Mouse (Mus musculus) hindbrain, embryonic 13.5 days (tissue): ENCODE measurements around the gene Tbcd. TPM values are rescaled to one million over a fixed set of nuclear protein-coding genes. Genes with fewer than 3 reads are reported as not detected.

Experiments used
- ATAC-seq: fragments of 200-750 bp; cut with Nextera tagmentation; 2 replicates; pipeline ENCODE4 v1.8.0; 2017; ENCODE audit warnings: moderate TSS enrichment; ENCODE audit not compliant: low FRiP score
- H3K27ac ChIP-seq: fragments of 300-500 bp; sonication (generic); 2 replicates; pipeline ENCODE4 v1.5.1; 2015; ENCODE audit warnings: inconsistent platforms, mild to moderate bottlenecking, moderate library complexity
- H3K27me3 ChIP-seq: fragments of 300-500 bp; sonication (generic); 2 replicates; pipeline ENCODE4 v1.6.1; 2015; ENCODE audit warnings: mild to moderate bottlenecking, inconsistent platforms
- H3K36me3 ChIP-seq: fragments of 300-500 bp; sonication (generic); 2 replicates; pipeline ENCODE4 v1.6.1; 2015; ENCODE audit warnings: mild to moderate bottlenecking, inconsistent platforms
- H3K4me1 ChIP-seq: fragments of 300-500 bp; sonication (generic); replicated peaks from 2 replicates; pipeline ENCODE4 v1.6.1; 2015; ENCODE audit warnings: inconsistent platforms
- H3K4me2 ChIP-seq: fragments of 300-500 bp; sonication (generic); 2 replicates; pipeline ENCODE4 v1.6.1; 2015; ENCODE audit warnings: inconsistent platforms, mild to moderate bottlenecking, moderate library complexity
- H3K4me3 ChIP-seq: fragments of 300-500 bp; sonication (generic); 2 replicates; pipeline ENCODE4 v1.5.1; 2015; ENCODE audit warnings: mild to moderate bottlenecking, inconsistent platforms
- H3K9ac ChIP-seq: fragments of 300-500 bp; sonication (generic); 2 replicates; pipeline ENCODE4 v1.6.1; 2015; ENCODE audit warnings: mild to moderate bottlenecking, inconsistent platforms
- H3K9me3 ChIP-seq: fragments of 300-500 bp; sonication (generic); 2 replicates; pipeline ENCODE4 v1.6.1; 2016; ENCODE audit warnings: inconsistent platforms
- WGBS: fragments of 180-500 bp; shearing (Covaris S2); methylation state at CpG from one replicate; pipeline ENCODE4 v1.1.7; 2015; 5-methylcytosine and 5-hydroxymethylcytosine counted together
- polyA plus RNA-seq: library from polyadenylated mRNA; unstranded; fragments of >200 nt; fragmentation: Nextera tagmentation; extraction: Ambion mirVana; gene quantifications from 2 replicates; pipeline ENCODE4 v1.2.1, GENCODE M21; 2015

Tbcd gene
- polyA plus RNA-seq, 1 experiment from 2014 or later, result 59.0 TPM

DNA sequence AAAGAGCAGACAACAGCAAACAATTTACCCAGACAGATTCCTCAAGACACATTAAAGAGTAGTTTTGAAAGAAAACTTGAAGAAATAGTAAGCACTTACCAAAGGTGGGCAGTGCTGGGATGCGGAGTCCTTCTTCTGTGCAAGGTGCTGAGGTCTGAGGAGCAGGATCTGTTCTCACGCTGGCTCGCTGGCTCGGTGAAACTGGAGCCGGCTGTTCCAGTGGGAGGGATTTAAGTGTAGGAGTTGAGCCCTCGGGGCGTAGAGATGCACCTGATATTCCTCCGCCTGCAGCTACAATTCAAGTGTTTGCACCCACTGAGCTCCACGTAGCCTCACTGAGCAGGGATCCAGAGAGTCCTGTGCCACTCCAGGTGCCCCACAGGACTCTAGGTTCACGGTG lies 67.4 kb downstream of the Tbcd start, which contains the start of gene Zfp750:
Zfp750 (minus strand) TSS at position 203 of the 400 bp plus-strand sequence.
- H3K9ac ChIP-seq, result no peak within 1 kb of the TSS
- no peaks in the 10 kb centered on the region for H3K9me3 ChIP-seq
- no peak within 1 kb of the TSS for H3K27ac ChIP-seq
- 0 out of 2 replicates have a peak, but pooled peaks cover 2% of the 10 kb centered on the region for H3K36me3 ChIP-seq
- no peaks in the 10 kb centered on the region for H3K27me3 ChIP-seq
- H3K4me2 ChIP-seq, result no peak within 1 kb of the TSS
- no peak within 1 kb of the TSS for H3K4me3 ChIP-seq
- ATAC-seq, result no peak
- H3K4me1 ChIP-seq, result peaks cover 14% of the 10 kb centered on the region
- 62% methylated on average over 10 of the region's 10 CpGs for WGBS

DNA sequence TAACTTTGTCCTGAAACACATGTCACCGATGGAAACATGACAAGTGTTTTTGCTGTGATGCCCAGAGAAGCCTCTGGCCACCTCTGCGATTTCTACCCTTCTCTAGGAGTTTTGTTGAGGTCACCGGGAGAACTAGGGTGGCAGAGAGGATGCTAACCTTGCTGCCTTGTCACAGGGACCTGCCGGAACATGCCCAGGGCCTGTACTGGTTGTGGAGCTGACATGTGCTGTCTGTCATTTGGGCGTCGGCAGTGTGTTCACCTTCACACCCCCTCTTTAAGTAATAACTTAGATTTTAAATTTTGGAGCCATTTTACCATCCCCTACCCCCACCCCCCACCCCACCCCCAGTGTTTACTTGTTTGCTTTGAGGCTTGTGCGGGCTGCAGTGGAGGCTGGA lies 68.0 kb downstream of the Tbcd start:
- WGBS, result 90% methylated on average over 7 of the region's 7 CpGs
- no peak overlapping the region for H3K9ac ChIP-seq
- no peak for ATAC-seq
- H3K27ac ChIP-seq, result no peak overlapping the region
- H3K4me2 ChIP-seq, result no peak overlapping the region
- no peak overlapping the region for H3K4me3 ChIP-seq
- no peaks in the 10 kb centered on the region for H3K9me3 ChIP-seq
- no peaks in the 10 kb centered on the region for H3K27me3 ChIP-seq
- no peaks in the 10 kb centered on the region for H3K36me3 ChIP-seq
- H3K4me1 ChIP-seq, result peaks cover 14% of the 10 kb centered on the region

DNA sequence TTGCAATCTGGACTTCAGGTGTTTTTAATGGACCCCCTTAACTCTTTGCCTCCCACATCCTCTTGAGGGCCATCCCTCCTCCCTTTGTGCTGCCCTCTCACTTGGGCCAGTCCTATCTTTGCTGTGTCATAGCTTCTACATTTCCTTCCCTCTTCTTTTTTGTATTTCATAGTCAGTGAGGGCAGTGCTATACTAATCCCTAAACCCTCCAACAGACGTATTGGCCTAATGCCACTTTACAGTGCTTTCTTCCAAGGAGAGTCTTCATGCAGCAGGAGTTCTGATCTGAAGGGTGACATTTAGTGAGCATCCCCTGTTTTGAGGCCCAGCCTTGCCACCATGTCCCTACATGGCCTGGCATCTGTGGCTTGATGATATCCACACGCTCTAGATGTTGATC lies 69.0 kb downstream of the Tbcd start:
- H3K4me3 ChIP-seq, result no peak overlapping the region
- H3K9me3 ChIP-seq, result no peaks in the 10 kb centered on the region
- H3K9ac ChIP-seq, result no peak overlapping the region
- no peak overlapping the region for H3K27ac ChIP-seq
- no peaks in the 10 kb centered on the region for H3K36me3 ChIP-seq
- H3K4me1 ChIP-seq, result peaks cover 14% of the 10 kb centered on the region
- H3K27me3 ChIP-seq, result no peaks in the 10 kb centered on the region
- ATAC-seq, result no peak
- WGBS, result 92% methylated on average over 2 of the region's 2 CpGs
- H3K4me2 ChIP-seq, result no peak overlapping the region

DNA sequence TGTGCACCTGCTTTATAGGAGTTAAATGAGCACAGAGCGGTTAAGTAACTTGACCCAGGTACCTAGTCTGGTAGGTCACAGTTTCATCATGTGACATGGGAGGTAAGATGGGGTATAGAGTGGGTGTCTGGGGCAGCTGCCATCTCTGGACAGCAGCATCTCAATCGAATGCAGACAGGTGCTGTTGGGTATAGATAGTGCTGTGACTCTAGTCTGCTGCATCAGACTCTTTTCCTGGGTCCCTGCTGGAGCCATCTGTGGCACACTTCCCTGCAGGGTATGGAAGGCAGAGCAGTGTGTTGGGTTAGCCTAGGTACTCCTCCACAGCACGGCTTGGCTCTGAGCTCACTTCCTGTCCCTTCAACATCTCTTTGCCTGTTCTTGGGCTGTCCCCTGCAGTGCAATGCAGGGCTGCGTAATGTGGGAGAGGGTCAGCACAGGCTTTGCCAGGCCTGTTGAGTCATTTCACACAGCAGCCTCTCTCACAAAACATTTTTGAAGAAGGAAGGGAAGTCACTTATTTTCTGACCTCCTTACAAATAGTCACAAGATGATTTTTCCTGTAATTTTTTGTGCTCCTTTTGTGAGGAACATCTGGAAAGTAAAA lies 70.5 kb downstream of the Tbcd start:
- H3K9me3 ChIP-seq, result no peaks in the 10 kb centered on the region
- H3K9ac ChIP-seq, result no peak overlapping the region
- no peaks in the 10 kb centered on the region for H3K36me3 ChIP-seq
- 0 out of 2 replicates have a peak, but pooled peaks cover 8% of the 10 kb centered on the region for H3K4me1 ChIP-seq
- WGBS, result 88% methylated on average over 4 of the region's 4 CpGs
- no peaks in the 10 kb centered on the region for H3K27me3 ChIP-seq
- no peak for ATAC-seq
- H3K4me3 ChIP-seq, result no peak overlapping the region
- H3K27ac ChIP-seq, result no peak overlapping the region
- no peak overlapping the region for H3K4me2 ChIP-seq

GRCm38 (mm10) chr11:121524191-121524590 lies 72.4 kb downstream of the Tbcd start:
- Histone ChIP-seq H3K36me3 (no peaks in the 10 kb centered on the region), H3K9ac (no peak overlapping the region)

GRCm38 (mm10) chr11:121529747-121530146 lies 78.0 kb downstream of the Tbcd start:
- no peak overlapping the region for H3K9ac ChIP-seq
- H3K27ac ChIP-seq, result no peak overlapping the region
- no peak overlapping the region for H3K4me2 ChIP-seq
- no peak overlapping the region for H3K4me3 ChIP-seq
- no peaks in the 10 kb centered on the region for H3K9me3 ChIP-seq
- 93% methylated on average over 3 of the region's 3 CpGs for WGBS
- H3K36me3 ChIP-seq, result no peaks in the 10 kb centered on the region
- no peaks in the 10 kb centered on the region for H3K27me3 ChIP-seq
- ATAC-seq, result no peak
- H3K4me1 ChIP-seq, result no peaks in the 10 kb centered on the region

More at GRCm38 (mm10) chr11:121524191-121524590, 72.4 kb downstream of the Tbcd start:
- Histone ChIP-seq H3K27me3 (no peaks in the 10 kb centered on the region), H3K4me3 (no peak overlapping the region), H3K27ac (no peak overlapping the region), H3K4me1 (0 out of 2 replicates have a peak, but pooled peaks cover 2% of the 10 kb centered on the region), H3K9me3 (no peaks in the 10 kb centered on the region), H3K4me2 (no peak overlapping the region)
- WGBS, result 94% methylated on average over 7 of the region's 7 CpGs
- no peak for ATAC-seq

DNA sequence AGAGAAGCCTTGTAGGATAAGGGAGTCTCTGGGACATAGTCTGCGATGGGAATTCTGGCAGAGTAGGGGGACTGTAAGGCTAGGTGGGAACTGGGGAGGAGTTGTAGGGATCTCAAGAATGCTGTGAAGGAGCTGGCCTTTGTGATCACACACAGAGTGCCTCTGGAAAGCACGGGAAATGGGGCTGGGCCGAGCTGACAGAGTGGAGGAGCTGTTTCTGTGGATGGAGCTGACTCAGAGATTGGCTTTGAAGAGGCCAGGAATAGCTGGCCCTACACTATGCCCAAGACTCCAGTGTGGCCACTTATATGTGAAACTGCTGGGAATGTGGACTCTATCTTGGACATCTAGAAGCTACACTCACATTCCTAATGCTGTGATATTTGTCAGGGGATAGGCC lies 84.8 kb downstream of the Tbcd start:
- no peak overlapping the region for H3K4me3 ChIP-seq
- no peaks in the 10 kb centered on the region for H3K4me1 ChIP-seq
- peaks cover 9% of the 10 kb centered on the region for H3K36me3 ChIP-seq
- no peak overlapping the region for H3K27ac ChIP-seq
- 53% methylated on average over 3 of the region's 3 CpGs for WGBS
- H3K9me3 ChIP-seq, result no peaks in the 10 kb centered on the region
- H3K9ac ChIP-seq, result no peak overlapping the region
- no peaks in the 10 kb centered on the region for H3K27me3 ChIP-seq
- no peak overlapping the region for H3K4me2 ChIP-seq
- ATAC-seq, result no peak

DNA sequence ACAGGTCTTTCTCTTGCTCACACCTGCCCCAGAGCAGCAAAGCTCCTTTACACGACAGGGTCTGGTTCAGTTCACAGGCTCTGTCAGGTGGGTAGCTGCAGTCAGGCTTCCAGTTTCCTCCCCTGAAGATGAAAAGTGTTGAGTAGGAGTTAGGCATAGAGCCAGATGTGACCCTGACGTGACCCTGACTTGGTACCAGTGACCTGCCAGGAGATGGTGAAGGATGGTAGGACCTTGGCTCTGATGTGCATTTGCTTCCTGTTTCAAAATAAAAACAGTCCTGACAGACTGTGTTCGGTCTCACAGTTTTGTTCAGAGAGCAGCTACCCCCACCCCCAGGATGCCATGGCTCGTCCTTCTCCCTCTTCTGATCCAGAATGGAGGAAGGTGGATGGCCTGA lies 90.7 kb downstream of the Tbcd start:
- WGBS, result 92% methylated on average over 4 of the region's 4 CpGs

DNA sequence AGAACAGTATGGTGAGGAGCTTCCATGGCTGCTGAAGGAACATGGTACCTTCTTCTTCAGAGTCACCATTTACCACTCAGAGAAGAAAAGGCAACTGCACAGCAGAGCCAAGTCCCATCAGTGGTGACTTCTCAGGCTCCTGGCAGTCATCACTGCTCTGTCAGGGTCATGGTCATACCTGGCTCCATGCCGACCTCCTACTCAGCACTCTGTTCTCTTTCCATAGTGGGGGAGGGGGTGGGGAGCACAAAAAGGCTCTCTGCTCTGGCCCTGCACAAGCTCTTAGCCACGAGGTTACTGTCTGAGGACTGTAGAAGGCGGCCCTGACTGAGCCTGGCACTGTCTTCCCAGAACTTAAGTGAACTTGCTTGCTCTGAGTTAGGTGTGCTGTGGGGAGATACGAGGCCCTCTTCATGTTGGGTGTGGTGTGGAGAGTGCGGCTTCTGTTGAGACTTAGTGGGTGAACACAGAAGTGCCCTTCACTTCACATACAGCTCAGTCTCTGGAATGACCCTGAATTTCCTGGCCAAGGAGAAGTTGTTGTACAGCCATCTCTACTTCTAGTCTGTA lies 91.6 kb downstream of the Tbcd start:
- H3K27ac ChIP-seq, result no peak overlapping the region
- no peak for ATAC-seq

More for the DNA sequence above, 90.7 kb downstream of the Tbcd start:
- Histone ChIP-seq H3K27ac (no peak overlapping the region), H3K4me3 (no peak overlapping the region), H3K4me1 (no peaks in the 10 kb centered on the region), H3K36me3 (peaks cover 30% of the 10 kb centered on the region), H3K27me3 (no peaks in the 10 kb centered on the region), H3K9ac (no peak overlapping the region), H3K4me2 (no peak overlapping the region), H3K9me3 (no peaks in the 10 kb centered on the region)
- no peak for ATAC-seq

GRCm38 (mm10) chr11:121543922-121544321 lies 92.2 kb downstream of the Tbcd start:
- Histone ChIP-seq H3K4me3 (no peak overlapping the region), H3K27me3 (no peaks in the 10 kb centered on the region), H3K27ac (no peak overlapping the region), H3K9ac (no peak overlapping the region), H3K9me3 (no peaks in the 10 kb centered on the region), H3K36me3 (peaks cover 30% of the 10 kb centered on the region), H3K4me2 (no peak overlapping the region), H3K4me1 (peaks cover 6% of the 10 kb centered on the region)
- no peak for ATAC-seq
- WGBS, result 93% methylated on average over 9 of the region's 9 CpGs

More for the DNA sequence above, 91.6 kb downstream of the Tbcd start:
- WGBS, result 94% methylated on average over 5 of the region's 5 CpGs
- no peak overlapping the region for H3K4me3 ChIP-seq
- H3K4me2 ChIP-seq, result no peak overlapping the region
- H3K27me3 ChIP-seq, result no peaks in the 10 kb centered on the region
- 0 out of 2 replicates have a peak, but pooled peaks cover 2% of the 10 kb centered on the region for H3K4me1 ChIP-seq
- peaks cover 30% of the 10 kb centered on the region for H3K36me3 ChIP-seq
- no peaks in the 10 kb centered on the region for H3K9me3 ChIP-seq
- H3K9ac ChIP-seq, result no peak overlapping the region

- Histone ChIP-seq H3K9me3 (no peaks in the 10 kb centered on the region), H3K27ac (no peak overlapping the region), H3K4me3 (no peak overlapping the region), H3K36me3 (peaks cover 30% of the 10 kb centered on the region), H3K9ac (no peak overlapping the region), H3K27me3 (no peaks in the 10 kb centered on the region), H3K4me1 (peaks cover 16% of the 10 kb centered on the region), H3K4me2 (no peak overlapping the region)
- ATAC-seq, result no peak
- WGBS, result 83% methylated on average over 7 of the region's 7 CpGs
Observed at GRCm38 (mm10) chr11:121544755-121545397, 93.1 kb downstream of the Tbcd start.

- WGBS, result 88% methylated on average over 3 of the region's 3 CpGs
- Histone ChIP-seq H3K36me3 (peaks cover 30% of the 10 kb centered on the region), H3K4me3 (no peak overlapping the region), H3K4me2 (no peak overlapping the region), H3K9ac (no peak overlapping the region), H3K27ac (no peak overlapping the region), H3K4me1 (peaks cover 22% of the 10 kb centered on the region), H3K9me3 (no peaks in the 10 kb centered on the region), H3K27me3 (no peaks in the 10 kb centered on the region)
- ATAC-seq, result no peak
Observed at GRCm38 (mm10) chr11:121545398-121546034, 93.8 kb downstream of the Tbcd start.
